In the genomic region with DNA sequence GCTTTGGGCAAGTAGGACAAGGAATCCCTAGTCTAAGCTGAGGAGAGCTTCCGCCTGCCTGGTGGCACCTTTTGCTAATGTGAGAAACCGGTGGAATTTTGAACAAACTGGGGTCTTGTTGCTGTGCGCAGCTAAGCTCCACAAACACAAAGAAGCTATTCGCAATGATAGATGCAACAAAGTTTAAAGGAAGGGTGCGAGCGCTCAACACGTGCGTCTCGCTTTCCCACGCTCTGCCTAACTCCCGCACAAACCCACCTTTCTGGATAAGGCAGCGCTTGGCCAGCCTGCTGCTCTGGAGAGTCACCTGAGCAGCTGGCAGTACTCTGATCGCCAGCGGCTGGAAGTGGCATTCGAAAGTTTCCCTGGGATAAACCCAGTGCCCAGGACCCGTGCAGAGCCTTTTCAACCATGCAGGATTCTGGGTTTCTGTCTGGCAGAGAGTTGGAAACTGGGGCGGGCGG, we compare ENCODE assay signal across 8 mouse cellular contexts. TPM values are rescaled to one million over a fixed set of nuclear protein-coding genes. Genes with fewer than 3 reads are reported as not detected.
DNase-seq lines count a peak whose midpoint lies in the region; ATAC-seq and TF ChIP-seq lines count a peak whose summit lies in the region.

No protein-coding gene starts in this region.

- peak; percentile 3; the same call in 1 of the 2 replicates for ATAC-seq in hindbrain, postnatal 0 days
- peak; percentile 6; the same call in 1 of the 2 replicates for ATAC-seq in liver, embryonic 13.5 days (ENCODE audit: low read depth)
- ATAC-seq in neural tube, embryonic 15.5 days (ENCODE audit: low FRiP score): peak; percentile 21; the same call in 1 of the 2 replicates

- WGBS in hindbrain, postnatal 0 days: 27% methylated on average over 18 of the region's 18 CpGs
- 13% methylated on average over 18 of the region's 18 CpGs for WGBS in liver, embryonic 13.5 days (ENCODE audit: insufficient replicate concordance)
- 21% methylated on average over 18 of the region's 18 CpGs for WGBS in neural tube, embryonic 15.5 days

- no peak overlapping the region for H3K27ac ChIP-seq in hindbrain, postnatal 0 days
- H3K27ac ChIP-seq in liver, embryonic 13.5 days: no peak overlapping the region
- no peak overlapping the region for H3K27ac ChIP-seq in neural tube, embryonic 15.5 days (replicated peaks)

- H3K9me3 ChIP-seq in hindbrain, postnatal 0 days (ENCODE audit: low read length): no peaks in the 10 kb centered on the region
- H3K9me3 ChIP-seq in liver, embryonic 13.5 days (replicated peaks): no peaks in the 10 kb centered on the region
- no peaks in the 10 kb centered on the region for H3K9me3 ChIP-seq in neural tube, embryonic 15.5 days (replicated peaks)

- H3K9ac ChIP-seq in hindbrain, postnatal 0 days (replicated peaks; ENCODE audit: low read length): peak overlapping the region; percentile 45; the same call in 1 of the 2 replicates
- peak overlapping the region; percentile 73 for H3K9ac ChIP-seq in liver, embryonic 13.5 days
- peak overlapping the region; percentile 45 for H3K9ac ChIP-seq in neural tube, embryonic 15.5 days (replicated peaks)

- H3K4me2 ChIP-seq in hindbrain, postnatal 0 days (ENCODE audit: low read depth, low read length): peak overlapping the region; percentile 72
- H3K4me2 ChIP-seq in liver, embryonic 13.5 days: peak overlapping the region; percentile 80
- peak overlapping the region; percentile 78 for H3K4me2 ChIP-seq in neural tube, embryonic 15.5 days

- no peaks in the 10 kb centered on the region for H3K27me3 ChIP-seq in hindbrain, postnatal 0 days (ENCODE audit: insufficient read depth, low read length)
- H3K27me3 ChIP-seq in liver, embryonic 13.5 days: no peaks in the 10 kb centered on the region
- peaks cover 27% of the 10 kb centered on the region; the same call in 1 of the 2 replicates for H3K27me3 ChIP-seq in neural tube, embryonic 15.5 days (replicated peaks)

- no peak for TF ChIP-seq CTCF in hindbrain, postnatal 0 days (IDR thresholded peaks at IDR 0.05; ENCODE audit: low read depth)

- peak overlapping the region; percentile 54 for H3K4me3 ChIP-seq in hindbrain, postnatal 0 days (ENCODE audit: low read length)
- H3K4me3 ChIP-seq in liver, embryonic 13.5 days (replicated peaks): peak overlapping the region; percentile 66
- H3K4me3 ChIP-seq in neural tube, embryonic 15.5 days (replicated peaks): peak overlapping the region; percentile 54

- H3K36me3 ChIP-seq in hindbrain, postnatal 0 days (ENCODE audit: insufficient read depth, low read length): no peaks in the 10 kb centered on the region
- no peaks in the 10 kb centered on the region for H3K36me3 ChIP-seq in liver, embryonic 13.5 days
- no peaks in the 10 kb centered on the region for H3K36me3 ChIP-seq in neural tube, embryonic 15.5 days

- DNase-seq in adrenal gland, adult (ENCODE audit: inconsistent age in 2 of 2, low spot score in 1 of 2): peak; percentile 12 to 66
- no peak for DNase-seq in adrenal gland, postnatal 14 days
- DNase-seq in thymus, postnatal 0 days (ENCODE audit: low spot score): peak; percentile 21
- DNase-seq in thymus, adult 18-20 months: no peak
- peak; percentile 2 for DNase-seq in hindbrain, postnatal 0 days (ENCODE audit: low spot score)
- no peak for DNase-seq in liver, embryonic 13.5 days
- DNase-seq in left cerebral cortex, adult 11 months (ENCODE audit: low spot score): no peak

- H3K4me1 ChIP-seq in hindbrain, postnatal 0 days (ENCODE audit: insufficient read depth, low read length): no peaks in the 10 kb centered on the region
- H3K4me1 ChIP-seq in liver, embryonic 13.5 days (replicated peaks): peaks cover 22% of the 10 kb centered on the region
- 0 out of 2 replicates have a peak, but pooled peaks cover 3% of the 10 kb centered on the region for H3K4me1 ChIP-seq in neural tube, embryonic 15.5 days

RNA-seq across cellular contexts. Expression of a gene that starts 0.9 kb away (rescaled TPM):
- 21.9 and 22.8 TPM in 2 replicates for total RNA-seq in adrenal gland, postnatal 14 days (2021)
- 108 and 125 TPM in 2 replicates for polyA plus RNA-seq in thymus, postnatal 0 days (2015; fragmentation: Nextera tagmentation; extraction: Ambion mirVana)
- 23.0 and 30.3 TPM in 2 replicates for total RNA-seq in hindbrain, postnatal 0 days (2014; rRNA removed)
- polyA plus RNA-seq in hindbrain, postnatal 0 days (2015; fragmentation: Nextera tagmentation; extraction: Ambion mirVana): 14.3 and 15.4 TPM in 2 replicates
- polyA plus RNA-seq in liver, embryonic 13.5 days (2015; fragmentation: Nextera tagmentation; extraction: Ambion mirVana): 11.8 and 13.1 TPM in 2 replicates
- 7.8 and 21.2 TPM in 2 replicates for polyA plus RNA-seq in neural tube, embryonic 15.5 days (2015; fragmentation: Nextera tagmentation; extraction: Ambion mirVana)

RNA-seq across cellular contexts. Expression of a gene that starts 51.3 kb away (rescaled TPM):
- total RNA-seq in adrenal gland, postnatal 14 days (2021): 1.4 and 2.6 TPM in 2 replicates
- 1.5 and 2.0 TPM in 2 replicates for polyA plus RNA-seq in thymus, postnatal 0 days (2015; fragmentation: Nextera tagmentation; extraction: Ambion mirVana)
- total RNA-seq in hindbrain, postnatal 0 days (2014; rRNA removed): 1.2 and 2.1 TPM in 2 replicates
- polyA plus RNA-seq in hindbrain, postnatal 0 days (2015; fragmentation: Nextera tagmentation; extraction: Ambion mirVana): 1.5 and 1.7 TPM in 2 replicates
- polyA plus RNA-seq in liver, embryonic 13.5 days (2015; fragmentation: Nextera tagmentation; extraction: Ambion mirVana): 0.22 and 0.38 TPM in 2 replicates
- polyA plus RNA-seq in neural tube, embryonic 15.5 days (2015; fragmentation: Nextera tagmentation; extraction: Ambion mirVana): 0.52 and 1.5 TPM in 2 replicates

Comparison
In these comparisons a context has a peak if more than half of its experiments do, and no peak if none do; other contexts are left out.
1. DNase-seq: peak in adrenal gland, adult (2 of 2), thymus, postnatal 0 days (single experiment) and hindbrain, postnatal 0 days (single experiment); none in adrenal gland, postnatal 14 days (single experiment), thymus, adult 18-20 months (0 of 2), liver, embryonic 13.5 days (single experiment) and left cerebral cortex, adult 11 months (single experiment).
2. Peak in every context shown above with its lines, with median percentiles within 50 percentile points of each other: ATAC-seq, H3K4me2 ChIP-seq, H3K4me3 ChIP-seq and H3K9ac ChIP-seq.